Mouse (Mus musculus) mesoderm, embryonic 11.5 days (tissue): ENCODE data around the gene Bpifb4.

Experiments
- DNase-seq: peaks from one replicate; pipeline ENCODE4 v3.0.0-alpha.2; 2012; ENCODE audit warnings: low read depth, low spot score

Bpifb4 gene

GRCm38 (mm10) chr2:153937843-153938242 lies at the start of gene Bpifb4:
Gene Bpifb4, plus strand, starts transcription at chr2:153938212.
- DNase-seq: no peak

GRCm38 (mm10) chr2:153899111-153899510 lies 38.9 kb upstream of the Bpifb4 start:
- no peak for DNase-seq

GRCm38 (mm10) chr2:153900088-153900487 lies 37.9 kb upstream of the Bpifb4 start, which contains the start of gene Bpifb6:
Gene Bpifb6, plus strand, starts transcription at chr2:153900388.
- DNase-seq: no peak

GRCm38 (mm10) chr2:153902726-153903125 lies 35.3 kb upstream of the Bpifb4 start:
- DNase-seq: no peak

GRCm38 (mm10) chr2:153906626-153907025 lies 31.4 kb upstream of the Bpifb4 start:
- no peak for DNase-seq

DNA sequence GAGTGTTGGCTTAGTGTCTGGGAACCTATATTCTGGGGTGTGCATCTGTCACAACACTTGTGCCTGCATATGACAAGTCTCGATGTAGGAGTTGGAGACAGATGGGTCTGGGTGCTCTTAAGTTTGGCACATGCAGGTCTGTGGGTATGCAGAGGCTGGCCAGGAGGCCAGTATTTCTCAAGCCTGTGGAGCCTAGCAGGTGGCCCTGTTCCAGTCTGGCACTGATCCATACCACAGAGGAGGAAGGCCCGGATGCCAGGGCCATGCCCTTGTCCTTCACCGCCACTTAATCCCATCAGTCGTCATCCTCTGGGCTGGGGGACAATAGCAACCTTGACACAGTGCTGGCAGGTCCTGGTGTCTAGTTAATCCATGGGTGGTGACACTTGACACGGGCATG lies 23.9 kb upstream of the Bpifb4 start:
- no peak for DNase-seq

- no peak for DNase-seq
Observed at GRCm38 (mm10) chr2:153917930-153918329, 20.1 kb upstream of the Bpifb4 start, which contains the start of gene Bpifb3. Gene Bpifb3, plus strand, starts transcription at chr2:153918230.

DNA sequence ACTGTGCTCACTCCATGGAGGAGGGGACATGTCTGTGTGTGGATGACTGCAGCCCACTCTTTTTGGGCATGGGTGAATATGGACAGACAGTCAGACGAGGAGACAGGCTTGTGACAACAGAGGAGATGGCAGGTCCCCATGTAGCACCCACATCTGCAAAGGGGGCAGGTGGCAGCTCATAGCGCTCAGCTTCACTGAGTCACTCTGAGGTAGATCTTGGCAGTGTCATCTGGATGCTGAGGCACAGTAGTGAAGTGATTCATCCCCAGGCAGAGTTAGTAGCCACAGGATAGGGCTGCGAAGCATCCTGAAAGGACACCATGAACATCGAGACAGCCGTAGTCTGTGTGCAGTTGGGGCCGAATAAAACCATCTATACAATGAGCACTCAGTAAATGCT lies 16.8 kb upstream of the Bpifb4 start:
- no peak for DNase-seq

DNA sequence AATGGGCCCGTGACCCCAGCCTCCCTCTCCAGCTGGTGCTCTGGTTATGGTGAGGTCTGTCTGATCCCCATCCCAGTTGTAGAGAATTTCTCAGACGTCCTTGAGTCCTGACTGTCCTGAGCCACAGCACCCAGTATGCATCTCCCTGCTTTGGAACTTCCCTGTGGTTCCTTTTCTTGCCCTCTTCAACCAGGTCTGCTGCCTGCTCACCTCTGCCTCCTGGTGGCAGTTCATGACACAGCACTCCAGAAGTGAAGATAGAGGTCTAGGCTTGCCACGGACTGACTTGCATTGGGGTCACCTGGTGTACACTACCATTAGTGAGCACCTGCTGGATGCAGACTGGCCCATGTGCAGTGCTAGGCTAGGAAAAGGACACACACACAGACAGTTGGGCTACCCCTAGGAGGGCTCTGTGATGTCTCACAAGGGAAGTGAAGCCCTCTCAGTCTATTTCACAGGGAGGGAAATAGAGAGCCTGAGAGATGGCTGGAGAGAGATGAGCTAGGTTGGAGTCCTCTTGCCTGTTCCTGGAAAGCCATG lies 8.1 kb upstream of the Bpifb4 start:
- DNase-seq: peak; percentile 66

DNA sequence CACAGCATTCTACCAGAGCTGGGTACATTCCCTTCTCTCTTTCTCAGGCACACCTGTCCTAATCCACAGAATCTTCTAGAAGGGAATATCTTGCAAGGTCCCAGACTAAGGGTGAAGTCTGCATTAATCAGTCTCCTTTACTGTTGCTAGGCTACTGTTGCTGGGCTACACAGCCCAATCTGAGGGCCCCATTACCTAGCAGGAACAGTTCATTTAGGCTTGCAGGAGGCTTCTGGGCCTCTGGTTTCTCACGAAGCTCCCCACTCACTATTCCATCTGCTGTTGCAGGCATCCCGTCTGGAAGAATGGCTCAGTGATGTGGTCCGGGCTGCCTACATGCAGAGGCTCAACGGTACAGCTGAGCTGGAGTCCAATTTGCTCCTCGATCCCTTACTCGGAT lies 6.9 kb upstream of the Bpifb4 start:
- no peak for DNase-seq

GRCm38 (mm10) chr2:153933311-153933710 lies 4.7 kb upstream of the Bpifb4 start:
- no peak for DNase-seq

- DNase-seq: no peak
Observed at GRCm38 (mm10) chr2:153935348-153935747, 2.7 kb upstream of the Bpifb4 start.

- DNase-seq: peak; percentile 59
Observed at GRCm38 (mm10) chr2:153943537-153943936, 5.5 kb downstream of the Bpifb4 start.

- DNase-seq: no peak
Observed at GRCm38 (mm10) chr2:153944567-153944966, 6.6 kb downstream of the Bpifb4 start.

DNA sequence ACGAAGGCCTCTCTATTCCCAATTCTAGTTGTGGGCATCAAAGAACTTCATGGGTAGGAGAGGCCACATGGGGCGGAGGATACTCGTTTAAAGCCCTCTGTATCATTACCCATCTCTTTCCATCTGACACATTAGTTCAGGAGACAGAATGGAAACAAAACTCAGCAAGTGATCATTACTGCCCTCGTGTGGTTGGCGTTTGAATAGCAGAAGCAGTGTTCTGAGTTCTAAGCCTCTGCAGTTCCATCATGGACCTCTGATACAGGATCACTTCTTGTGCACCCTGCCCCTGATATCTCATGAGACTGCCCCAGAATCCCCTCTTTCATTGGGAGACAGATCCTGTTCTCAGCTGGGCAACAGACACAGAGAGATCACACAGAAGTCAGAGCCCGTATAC lies 14.9 kb downstream of the Bpifb4 start:
- peak; percentile 77 for DNase-seq

- peak; percentile 81 for DNase-seq
Observed at GRCm38 (mm10) chr2:153953836-153954235, 15.8 kb downstream of the Bpifb4 start.

DNA sequence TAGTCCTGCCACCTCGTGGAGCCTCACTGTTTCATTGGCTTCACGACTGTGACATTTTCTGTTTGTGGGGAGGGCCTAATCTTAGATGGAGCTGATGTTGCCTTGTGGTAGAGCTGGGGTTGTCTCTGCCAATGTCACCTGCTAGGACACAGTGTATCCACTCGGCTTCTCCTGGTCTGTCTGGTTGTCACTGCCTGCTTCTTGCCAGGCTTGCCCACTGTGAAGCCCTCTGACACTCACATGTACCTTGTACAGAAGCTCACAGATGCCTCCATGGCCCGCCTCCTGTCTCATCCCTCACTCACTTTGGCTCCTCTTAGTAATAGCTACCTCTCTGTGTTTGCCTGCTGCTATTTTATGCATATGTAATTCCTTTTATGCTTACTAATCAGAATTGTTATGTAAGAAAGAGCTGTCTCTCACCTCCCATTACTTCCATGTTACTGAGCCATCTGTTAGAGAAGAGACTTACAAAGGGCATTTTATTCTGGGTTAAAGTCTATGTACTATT lies 24.9 kb downstream of the Bpifb4 start:
- DNase-seq: no peak

GRCm38 (mm10) chr2:153963334-153963733 lies 25.3 kb downstream of the Bpifb4 start:
- no peak for DNase-seq

DNA sequence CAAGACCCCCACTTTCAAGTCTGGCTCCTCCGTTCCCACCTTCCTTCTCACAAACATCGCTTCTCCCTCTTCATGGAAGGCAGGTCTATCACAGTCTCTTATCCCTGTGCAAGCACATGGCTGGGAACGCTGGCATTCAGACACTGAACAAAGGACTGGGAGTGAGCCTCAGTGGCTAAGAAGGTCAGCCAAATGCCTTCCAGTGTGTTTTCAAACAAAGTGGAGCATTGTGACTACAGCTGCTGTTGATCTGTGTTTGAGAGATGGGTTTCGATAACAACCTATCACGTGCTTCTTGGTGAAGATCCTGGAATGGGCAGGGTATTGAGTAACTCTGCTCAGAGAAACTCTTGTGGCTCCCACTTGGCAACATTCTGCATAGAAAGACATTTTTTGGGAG lies 32.2 kb downstream of the Bpifb4 start:
- peak; percentile 10 for DNase-seq

DNA sequence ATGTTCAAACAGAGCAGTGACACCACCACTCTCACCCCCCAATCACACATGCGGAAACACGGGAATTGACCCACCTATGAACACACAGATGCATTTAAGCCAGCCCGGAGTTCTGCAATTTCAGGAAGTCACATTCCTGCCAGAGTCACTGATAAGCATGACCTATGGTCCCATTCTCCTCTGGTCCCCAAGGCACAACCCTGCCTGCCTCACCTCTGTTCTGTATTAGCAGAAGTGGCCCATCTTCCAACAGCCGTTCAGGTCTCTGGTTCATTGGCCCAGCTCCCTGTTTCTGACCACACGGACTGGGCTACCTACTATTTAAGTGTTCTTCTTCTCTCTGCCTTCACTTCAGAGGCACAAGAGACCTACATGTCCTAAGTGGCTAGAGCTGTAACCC lies 36.6 kb downstream of the Bpifb4 start, which contains the start of gene Bpifa6:
Gene Bpifa6 (plus strand): TSS at position 364 of the 400 bp plus-strand sequence.
- DNase-seq: no peak

GRCm38 (mm10) chr2:153995770-153996169 lies 57.8 kb downstream of the Bpifb4 start:
- DNase-seq: peak; percentile 78

DNA sequence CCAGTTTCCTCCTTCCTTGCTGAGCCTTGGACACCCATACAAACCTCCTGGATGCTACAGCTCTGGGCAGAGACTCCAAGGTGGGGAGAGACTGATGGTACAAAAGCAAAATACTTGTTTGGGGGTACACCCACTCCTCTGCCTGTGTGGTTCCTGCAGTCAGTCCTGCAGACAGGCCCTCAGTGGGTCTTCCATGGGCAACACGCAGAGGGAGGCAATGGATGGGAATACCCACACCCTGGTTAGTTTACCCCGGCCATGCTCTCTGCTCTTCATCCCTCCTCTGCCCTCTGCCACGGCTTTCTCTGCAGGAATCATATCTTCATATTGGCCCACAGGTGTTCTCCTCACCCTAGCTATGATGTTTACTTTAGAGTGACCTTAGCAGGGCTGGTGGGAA lies 62.5 kb downstream of the Bpifb4 start:
- no peak for DNase-seq

- DNase-seq: no peak
Observed at GRCm38 (mm10) chr2:154001056-154001455, 63.0 kb downstream of the Bpifb4 start.

DNA sequence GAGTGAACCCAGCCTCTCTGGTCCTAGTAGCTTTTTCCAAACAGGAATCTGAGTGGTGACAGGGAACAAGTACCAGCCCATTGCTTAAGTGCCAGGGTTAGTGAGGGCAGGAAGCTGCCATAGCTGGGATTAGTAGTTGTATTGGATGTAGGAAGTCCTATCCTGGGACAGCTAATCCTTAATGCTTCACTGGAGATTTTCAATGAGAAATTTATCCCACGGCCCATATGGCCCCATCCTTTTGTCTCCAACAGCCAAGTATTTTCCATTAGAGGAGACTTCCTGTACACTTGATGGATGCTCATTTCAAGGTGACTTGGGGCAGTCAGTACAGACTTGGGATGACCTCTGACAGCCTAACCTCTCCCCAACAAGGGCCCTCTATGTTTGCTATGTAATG lies 66.4 kb downstream of the Bpifb4 start:
- DNase-seq: no peak
